Mouse (Mus musculus) heart, adult 2 months (tissue): ENCODE measurements around the gene Ipo9.

Experiments used
- CTCF ChIP-seq: fragments of 200-600 bp; IDR thresholded peaks from 2 replicates; pipeline ENCODE4 v1.8.1; 2022; ENCODE audit warnings: antibody characterized with exemption, mild to moderate bottlenecking, moderate library complexity
- EP300 ChIP-seq: fragments of 200-500 bp; IDR thresholded peaks from 2 replicates; pipeline ENCODE4 v1.6.1; 2011; ENCODE audit warnings: low read depth, low read length, control low read depth; ENCODE audit not compliant: insufficient read depth
- POLR2A ChIP-seq: fragments of 200-500 bp; IDR thresholded peaks from 2 replicates; pipeline ENCODE4 v1.6.1; 2011; ENCODE audit warnings: mild to moderate bottlenecking, low read depth, low read length, control low read depth; ENCODE audit not compliant: insufficient read depth

- no peak for TF ChIP-seq CTCF
- no peak for TF ChIP-seq POLR2A
- no peak for TF ChIP-seq EP300
Observed at GRCm38 (mm10) chr1:135367595-135367994, 62.7 kb downstream of the Ipo9 start.
